Mouse (Mus musculus) forebrain, embryonic 16.5 days (tissue): ENCODE measurements around the gene Cyp2f2. TPM values are rescaled to one million over a fixed set of nuclear protein-coding genes. Genes with fewer than 3 reads are reported as not detected.

ENCODE experiments used
- ATAC-seq: fragments of 200-750 bp; cut with Nextera tagmentation; 2 replicates; pipeline ENCODE4 v1.8.0; 2017; ENCODE audit warnings: mild to moderate bottlenecking, moderate library complexity
- H3K27ac ChIP-seq: fragments of 300-500 bp; sonication (generic); 2 replicates; pipeline ENCODE4 v1.5.1; 2014; ENCODE audit warnings: low read length, control low read depth
- H3K27me3 ChIP-seq: fragments of 300-500 bp; sonication (generic); replicated peaks from 2 replicates; pipeline ENCODE4 v1.6.1; 2014; ENCODE audit warnings: low read length; ENCODE audit not compliant: control insufficient read depth, insufficient read depth
- H3K36me3 ChIP-seq: fragments of 300-500 bp; sonication (generic); 2 replicates; pipeline ENCODE4 v1.6.1; 2014; ENCODE audit not compliant: control insufficient read depth, insufficient read depth
- H3K4me1 ChIP-seq: fragments of 300-500 bp; sonication (generic); replicated peaks from 2 replicates; pipeline ENCODE4 v1.6.1; 2014; ENCODE audit warnings: low read length; ENCODE audit not compliant: control insufficient read depth, insufficient read depth
- H3K4me2 ChIP-seq: fragments of 300-500 bp; sonication (generic); 2 replicates; pipeline ENCODE4 v1.6.1; 2014; ENCODE audit warnings: mild to moderate bottlenecking, low read length, control low read depth
- H3K4me3 ChIP-seq: fragments of 300-500 bp; sonication (generic); replicated peaks from 2 replicates; pipeline ENCODE4 v1.5.1; 2014; ENCODE audit warnings: mild to moderate bottlenecking, low read length, control low read depth
- H3K9ac ChIP-seq: fragments of 300-500 bp; sonication (generic); replicated peaks from 2 replicates; pipeline ENCODE4 v1.6.1; 2014; ENCODE audit warnings: low read depth, low read length, control low read depth
- H3K9me3 ChIP-seq: fragments of 300-500 bp; sonication (generic); 2 replicates; pipeline ENCODE4 v1.6.1; 2016; ENCODE audit warnings: low read length; ENCODE audit not compliant: control insufficient read depth
- WGBS: fragments of 180-500 bp; shearing (Covaris S2); extraction: QIAGEN DNeasy Blood & Tissue Kit; methylation state at CpG from one replicate; pipeline ENCODE4 v1.1.7; 2014; 5-methylcytosine and 5-hydroxymethylcytosine counted together
- polyA plus RNA-seq: library from polyadenylated mRNA; unstranded; fragments of >200 nt; fragmentation: Nextera tagmentation; extraction: Ambion mirVana; gene quantifications from 2 replicates; pipeline ENCODE4 v1.2.1, GENCODE M21; 2015

Cyp2f2 gene
- 0.93 TPM in 1 of 2 replicates, not detected in the other for polyA plus RNA-seq

GRCm38 (mm10) chr7:27119676-27120075, at the start of gene Cyp2f2:
Cyp2f2 (plus strand) TSS chr7:27119909.
- Histone ChIP-seq H3K4me3 (no peak within 1 kb of the TSS), H3K4me1 (no peaks in the 10 kb centered on the region), H3K27me3 (no peaks in the 10 kb centered on the region; the same call in 1 of the 2 replicates), H3K9me3 (no peaks in the 10 kb centered on the region), H3K27ac (no peak within 1 kb of the TSS), H3K36me3 (no peaks in the 10 kb centered on the region), H3K9ac (no peak within 1 kb of the TSS), H3K4me2 (no peak within 1 kb of the TSS)
- no peak for ATAC-seq

- 76% methylated on average over 1 of the region's 1 CpGs for WGBS
- no peak overlapping the region for H3K4me3 ChIP-seq
- H3K27ac ChIP-seq, result no peak overlapping the region
- no peak for ATAC-seq
- H3K9me3 ChIP-seq, result no peaks in the 10 kb centered on the region
- no peak overlapping the region for H3K4me2 ChIP-seq
- no peaks in the 10 kb centered on the region for H3K36me3 ChIP-seq
- H3K27me3 ChIP-seq, result no peaks in the 10 kb centered on the region
- H3K4me1 ChIP-seq, result no peaks in the 10 kb centered on the region
- H3K9ac ChIP-seq, result no peak overlapping the region
Observed at GRCm38 (mm10) chr7:27078641-27079040, 41.1 kb upstream of the Cyp2f2 start.

GRCm38 (mm10) chr7:27081625-27082024, 38.1 kb upstream of the Cyp2f2 start:
- no peaks in the 10 kb centered on the region for H3K9me3 ChIP-seq
- no peak overlapping the region for H3K4me3 ChIP-seq
- 90% methylated on average over 2 of the region's 2 CpGs for WGBS
- H3K4me1 ChIP-seq, result no peaks in the 10 kb centered on the region
- no peaks in the 10 kb centered on the region for H3K36me3 ChIP-seq
- no peak overlapping the region for H3K4me2 ChIP-seq
- no peaks in the 10 kb centered on the region for H3K27me3 ChIP-seq
- no peak for ATAC-seq
- no peak overlapping the region for H3K9ac ChIP-seq
- no peak overlapping the region for H3K27ac ChIP-seq

- ATAC-seq, result no peak
- Histone ChIP-seq H3K9ac (no peak overlapping the region), H3K27me3 (no peaks in the 10 kb centered on the region), H3K4me2 (no peak overlapping the region), H3K4me1 (no peaks in the 10 kb centered on the region), H3K9me3 (no peaks in the 10 kb centered on the region), H3K4me3 (no peak overlapping the region), H3K27ac (no peak overlapping the region), H3K36me3 (no peaks in the 10 kb centered on the region)
- 91% methylated on average over 4 of the region's 4 CpGs for WGBS
Observed at GRCm38 (mm10) chr7:27091039-27091438, 28.7 kb upstream of the Cyp2f2 start.

- H3K27me3 ChIP-seq, result no peaks in the 10 kb centered on the region
- H3K36me3 ChIP-seq, result no peaks in the 10 kb centered on the region
- no peak overlapping the region for H3K4me2 ChIP-seq
- H3K4me3 ChIP-seq, result no peak overlapping the region
- H3K9ac ChIP-seq, result no peak overlapping the region
- H3K4me1 ChIP-seq, result no peaks in the 10 kb centered on the region
- H3K27ac ChIP-seq, result no peak overlapping the region
- H3K9me3 ChIP-seq, result no peaks in the 10 kb centered on the region
- no peak for ATAC-seq
- WGBS, result 76% methylated on average over 7 of the region's 7 CpGs
Observed at GRCm38 (mm10) chr7:27092038-27092703, 27.5 kb upstream of the Cyp2f2 start.

GRCm38 (mm10) chr7:27092882-27093281, 26.8 kb upstream of the Cyp2f2 start:
- H3K27ac ChIP-seq, result no peak overlapping the region
- no peaks in the 10 kb centered on the region for H3K9me3 ChIP-seq
- 56% methylated on average over 1 of the region's 1 CpGs for WGBS
- no peak overlapping the region for H3K4me2 ChIP-seq
- H3K4me3 ChIP-seq, result no peak overlapping the region
- no peaks in the 10 kb centered on the region for H3K4me1 ChIP-seq
- no peaks in the 10 kb centered on the region for H3K27me3 ChIP-seq
- no peak for ATAC-seq
- no peak overlapping the region for H3K9ac ChIP-seq
- no peaks in the 10 kb centered on the region for H3K36me3 ChIP-seq

- Histone ChIP-seq H3K36me3 (no peaks in the 10 kb centered on the region), H3K27me3 (no peaks in the 10 kb centered on the region), H3K9me3 (no peaks in the 10 kb centered on the region), H3K4me1 (no peaks in the 10 kb centered on the region), H3K4me2 (no peak overlapping the region), H3K27ac (no peak overlapping the region), H3K4me3 (no peak overlapping the region), H3K9ac (no peak overlapping the region)
- WGBS, result 85% methylated on average over 5 of the region's 5 CpGs
- no peak for ATAC-seq
Observed at GRCm38 (mm10) chr7:27104882-27105281, 14.8 kb upstream of the Cyp2f2 start.

GRCm38 (mm10) chr7:27110327-27110726, 9.4 kb upstream of the Cyp2f2 start:
- H3K27me3 ChIP-seq, result no peaks in the 10 kb centered on the region
- H3K9me3 ChIP-seq, result no peaks in the 10 kb centered on the region
- H3K4me2 ChIP-seq, result no peak overlapping the region
- no peaks in the 10 kb centered on the region for H3K4me1 ChIP-seq
- H3K36me3 ChIP-seq, result no peaks in the 10 kb centered on the region
- H3K9ac ChIP-seq, result no peak overlapping the region
- ATAC-seq, result no peak
- no peak overlapping the region for H3K27ac ChIP-seq
- H3K4me3 ChIP-seq, result no peak overlapping the region

- no peak overlapping the region for H3K27ac ChIP-seq
- H3K9ac ChIP-seq, result no peak overlapping the region
- no peaks in the 10 kb centered on the region for H3K27me3 ChIP-seq
- no peaks in the 10 kb centered on the region for H3K9me3 ChIP-seq
- ATAC-seq, result no peak
- no peaks in the 10 kb centered on the region for H3K4me1 ChIP-seq
- no peak overlapping the region for H3K4me3 ChIP-seq
- 82% methylated on average over 1 of the region's 1 CpGs for WGBS
- no peak overlapping the region for H3K4me2 ChIP-seq
- H3K36me3 ChIP-seq, result no peaks in the 10 kb centered on the region
Observed at GRCm38 (mm10) chr7:27111038-27111437, 8.7 kb upstream of the Cyp2f2 start.

GRCm38 (mm10) chr7:27111987-27112386, 7.7 kb upstream of the Cyp2f2 start:
- H3K9me3 ChIP-seq, result no peaks in the 10 kb centered on the region
- no peaks in the 10 kb centered on the region for H3K36me3 ChIP-seq
- no peak overlapping the region for H3K9ac ChIP-seq
- no peaks in the 10 kb centered on the region for H3K27me3 ChIP-seq
- ATAC-seq, result no peak
- no peaks in the 10 kb centered on the region for H3K4me1 ChIP-seq
- H3K4me3 ChIP-seq, result no peak overlapping the region
- H3K27ac ChIP-seq, result no peak overlapping the region
- WGBS, result 69% methylated on average over 3 of the region's 3 CpGs
- H3K4me2 ChIP-seq, result no peak overlapping the region
